Mouse (Mus musculus): Measurements from ENCODE around the gene Slc10a7. TPM values are rescaled to one million over a fixed set of nuclear protein-coding genes. Genes with fewer than 3 reads are reported as not detected.
"Not testable (repeated sequence)": the region's sequence is repeated elsewhere in the genome, so short reads cannot be mapped to it uniquely, and the experiment has no call there.

Gene Slc10a7
- 1 to 10 TPM; 6.5 to 7.3 TPM for total RNA-seq (2021)
- long read RNA-seq, experiment 1, partial matches to known transcripts: 1 of 2 reads
- long read RNA-seq, experiment 1, other reads (novel, unspliced or antisense): 0 of 2 reads
- long read RNA-seq, experiment 2, partial matches to known transcripts: 1 of 6 reads
- long read RNA-seq, experiment 2, other reads (novel, unspliced or antisense): 0 of 6 reads

- peak; percentile 88 to 89 for DNase-seq (ENCODE audit: extremely low spot score in 1 of 2, low spot score in 2 of 2)
- Histone ChIP-seq H3K27ac (peak within 1 kb of the TSS; percentile 97), H3K4me3 (peak within 1 kb of the TSS; percentile 63)
- no peak for TF ChIP-seq CTCF (IDR thresholded peaks at IDR 0.05)
- intact Hi-C loops (cut with DNase I): loop anchor here (2.0 kb wide), 1 partner anchor 133 kb away; no protein-coding TSS in a partner anchor
Measured at GRCm38 (mm10) chr8:78509273-78510031, at the start of gene Slc10a7. Gene Slc10a7, plus strand, starts transcription at chr8:78509346.

GRCm38 (mm10) chr8:78463941-78464340 lies 45.2 kb upstream of the Slc10a7 start:
- Histone ChIP-seq H3K4me3 (no peak overlapping the region), H3K27ac (no peak overlapping the region)
- DNase-seq (ENCODE audit: extremely low spot score in 1 of 2, low spot score in 2 of 2): no peak
- intact Hi-C loops (cut with DNase I): no loop called here
- no peak for TF ChIP-seq CTCF (IDR thresholded peaks at IDR 0.05)

- H3K27ac ChIP-seq: no peak overlapping the region
- DNase-seq (ENCODE audit: extremely low spot score in 1 of 2, low spot score in 2 of 2): no peak
- no peak overlapping the region for H3K4me3 ChIP-seq
- no peak; the same call in 1 of the 2 replicates for TF ChIP-seq CTCF (IDR thresholded peaks at IDR 0.05)
- intact Hi-C loops (cut with DNase I): no loop called here
Measured at GRCm38 (mm10) chr8:78467889-78468288, 41.3 kb upstream of the Slc10a7 start.

- H3K4me3 ChIP-seq: no peak overlapping the region
- no peak overlapping the region for H3K27ac ChIP-seq
- intact Hi-C loops (cut with DNase I): no loop called here
- peak; percentile 42 for TF ChIP-seq CTCF (IDR thresholded peaks at IDR 0.05)
- DNase-seq (ENCODE audit: extremely low spot score in 1 of 2, low spot score in 2 of 2): no peak
Measured at GRCm38 (mm10) chr8:78477051-78477829, 31.9 kb upstream of the Slc10a7 start.

GRCm38 (mm10) chr8:78489733-78490132 lies 19.4 kb upstream of the Slc10a7 start:
- Histone ChIP-seq H3K27ac (no peak overlapping the region), H3K4me3 (no peak overlapping the region)
- intact Hi-C loops (cut with DNase I): no loop called here
- no peak for TF ChIP-seq CTCF (IDR thresholded peaks at IDR 0.05)
- DNase-seq (ENCODE audit: extremely low spot score in 1 of 2, low spot score in 2 of 2): no peak

GRCm38 (mm10) chr8:78493031-78493430 lies 16.1 kb upstream of the Slc10a7 start:
- DNase-seq (ENCODE audit: extremely low spot score in 1 of 2, low spot score in 2 of 2): no peak
- no peak for TF ChIP-seq CTCF (IDR thresholded peaks at IDR 0.05)
- no peak overlapping the region for H3K4me3 ChIP-seq
- intact Hi-C loops (cut with DNase I): no loop called here
- no peak overlapping the region for H3K27ac ChIP-seq

- H3K4me3 ChIP-seq; H3K27ac ChIP-seq; DNase-seq (ENCODE audit: extremely low spot score in 1 of 2, low spot score in 2 of 2); intact Hi-C loops (cut with DNase I): not testable (repeated sequence)
Measured at GRCm38 (mm10) chr8:78496273-78496672, 12.9 kb upstream of the Slc10a7 start.

DNA sequence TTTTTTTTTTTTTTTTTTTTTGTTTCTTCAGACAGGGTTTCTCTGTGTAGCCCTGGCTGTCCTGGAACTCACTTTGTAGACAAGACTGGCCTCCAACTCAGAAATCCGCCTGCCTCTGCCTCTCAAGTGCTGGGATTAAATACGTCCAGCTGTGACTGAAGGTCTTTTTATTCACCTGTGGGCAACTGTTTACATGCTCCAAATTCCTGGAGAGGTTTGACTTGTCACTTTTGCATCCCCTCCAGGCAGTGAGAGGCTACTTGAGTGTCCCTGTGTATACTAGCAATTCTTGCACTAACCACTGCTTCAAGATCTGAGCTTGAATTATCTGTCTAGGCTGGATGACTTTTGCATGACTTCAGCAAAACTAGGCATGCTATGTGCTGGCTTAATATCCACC lies 6.4 kb upstream of the Slc10a7 start:
- Histone ChIP-seq H3K27ac (no peak overlapping the region), H3K4me3 (no peak overlapping the region)
- DNase-seq (ENCODE audit: extremely low spot score in 1 of 2, low spot score in 2 of 2): no peak
- TF ChIP-seq CTCF (IDR thresholded peaks at IDR 0.05): no peak
- intact Hi-C loops (cut with DNase I): no loop called here

DNA sequence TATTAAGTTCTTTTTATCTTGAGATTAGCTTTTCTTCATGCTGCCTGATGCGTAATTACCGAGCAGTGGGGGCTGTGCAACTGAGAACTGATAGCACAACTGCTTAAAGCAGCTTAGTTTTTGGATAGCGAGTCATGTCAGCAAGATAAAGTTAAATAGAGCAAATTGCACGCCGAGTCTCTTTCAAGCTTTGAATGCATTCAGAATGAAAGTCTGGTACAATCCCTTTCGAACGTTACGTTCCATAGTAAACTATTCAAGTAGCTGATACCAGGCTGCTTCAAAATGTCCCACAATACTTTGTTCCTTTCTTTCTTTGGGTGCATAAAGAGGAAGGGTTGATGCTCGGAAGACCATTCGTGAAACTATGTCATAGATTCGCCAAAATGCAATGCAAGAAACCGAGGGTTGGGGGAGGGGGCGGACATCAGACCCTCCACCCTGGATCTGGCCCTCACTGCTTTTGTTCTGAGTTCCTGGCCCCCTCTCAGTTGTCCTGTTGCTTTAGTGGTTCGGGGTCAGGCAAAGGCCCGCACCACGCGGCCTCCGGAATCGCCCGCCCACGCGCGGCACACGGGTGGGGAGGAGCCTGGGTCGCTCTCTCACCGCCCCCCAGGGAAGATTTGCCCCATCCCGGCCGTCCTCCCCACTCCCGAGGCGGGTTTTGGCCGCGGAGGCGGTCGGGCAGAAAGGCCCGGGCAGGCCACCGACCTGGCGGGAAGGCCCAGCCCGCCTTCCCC lies 997 bp upstream of the Slc10a7 start:
- no peak for TF ChIP-seq CTCF (IDR thresholded peaks at IDR 0.05)
- H3K27ac ChIP-seq: peak overlapping the region; percentile 97
- peak overlapping the region; percentile 63 for H3K4me3 ChIP-seq
- intact Hi-C loops (cut with DNase I): loop anchor here (2.0 kb wide), 1 partner anchor 135 kb away; no protein-coding TSS in a partner anchor
- DNase-seq (ENCODE audit: extremely low spot score in 1 of 2, low spot score in 2 of 2): peak in 1 of 2 experiments; percentile 44

GRCm38 (mm10) chr8:78508719-78509272 lies 350 bp upstream of the Slc10a7 start, which contains the start of gene Rbmxl1:
Gene Rbmxl1, minus strand, starts transcription at chr8:78508898.
- peak; percentile 90 to 93 for DNase-seq (ENCODE audit: extremely low spot score in 1 of 2, low spot score in 2 of 2)
- Histone ChIP-seq H3K4me3 (peak within 1 kb of the TSS; percentile 63), H3K27ac (peak within 1 kb of the TSS; percentile 97)
- TF ChIP-seq CTCF (IDR thresholded peaks at IDR 0.05): no peak; the same call in 1 of the 2 replicates
- intact Hi-C loops (cut with DNase I): loop anchor here (2.0 kb wide), 1 partner anchor 134 kb away; no protein-coding TSS in a partner anchor

GRCm38 (mm10) chr8:78510094-78510493 lies 948 bp downstream of the Slc10a7 start:
- H3K27ac ChIP-seq: no peak overlapping the region
- H3K4me3 ChIP-seq: peak overlapping the region; percentile 63
- TF ChIP-seq CTCF (IDR thresholded peaks at IDR 0.05): no peak
- intact Hi-C loops (cut with DNase I): no loop called here
- no peak for DNase-seq (ENCODE audit: extremely low spot score in 1 of 2, low spot score in 2 of 2)
